Mouse (Mus musculus) c-Kit-negative CD71-positive TER-119-positive erythroid progenitor cells, embryonic 14.5 days (primary cell): ENCODE data around the gene Fli1.

Source experiments
- DNase-seq: peaks from one replicate; pipeline ENCODE4 v3.0.0-alpha.2; 2013; ENCODE audit warnings: low read depth, low spot score

Gene Fli1

GRCm38 (mm10) chr9:32469123-32469751 lies 73.4 kb downstream of the Fli1 start:
- DNase-seq = no peak

GRCm38 (mm10) chr9:32468313-32468712 lies 74.3 kb downstream of the Fli1 start:
- no peak for DNase-seq

- DNase-seq = no peak
Observed at GRCm38 (mm10) chr9:32467443-32467842, 75.2 kb downstream of the Fli1 start.

- no peak for DNase-seq
Observed at GRCm38 (mm10) chr9:32466861-32467260, 75.8 kb downstream of the Fli1 start.

- no peak for DNase-seq
Observed at GRCm38 (mm10) chr9:32456707-32457106, 86.0 kb downstream of the Fli1 start.

- no peak for DNase-seq
Observed at GRCm38 (mm10) chr9:32450161-32450560, 92.5 kb downstream of the Fli1 start.

- DNase-seq = no peak
Observed at GRCm38 (mm10) chr9:32448766-32449165, 93.9 kb downstream of the Fli1 start.

- no peak for DNase-seq
Observed at GRCm38 (mm10) chr9:32445789-32446188, 96.9 kb downstream of the Fli1 start.

GRCm38 (mm10) chr9:32444453-32445201 lies 98.0 kb downstream of the Fli1 start:
- DNase-seq = no peak

- no peak for DNase-seq
Observed at GRCm38 (mm10) chr9:32443817-32444216, 98.8 kb downstream of the Fli1 start.

GRCm38 (mm10) chr9:32443115-32443514 lies 99.5 kb downstream of the Fli1 start:
- DNase-seq = no peak

GRCm38 (mm10) chr9:32434241-32435213 lies 108.1 kb downstream of the Fli1 start:
- no peak for DNase-seq

- no peak for DNase-seq
Observed at GRCm38 (mm10) chr9:32431061-32431460, 111.6 kb downstream of the Fli1 start.

- no peak for DNase-seq
Observed at GRCm38 (mm10) chr9:32425321-32425720, 117.3 kb downstream of the Fli1 start.

GRCm38 (mm10) chr9:32420711-32421110 lies 122.0 kb downstream of the Fli1 start:
- no peak for DNase-seq

- DNase-seq = no peak
Observed at GRCm38 (mm10) chr9:32417466-32418116, 125.1 kb downstream of the Fli1 start.

- no peak for DNase-seq
Observed at GRCm38 (mm10) chr9:32415952-32416351, 126.7 kb downstream of the Fli1 start.

- DNase-seq = no peak
Observed at GRCm38 (mm10) chr9:32414956-32415355, 127.7 kb downstream of the Fli1 start.

GRCm38 (mm10) chr9:32412836-32413580 lies 129.7 kb downstream of the Fli1 start:
- DNase-seq = no peak

- no peak for DNase-seq
Observed at GRCm38 (mm10) chr9:32411507-32411906, 131.2 kb downstream of the Fli1 start.

GRCm38 (mm10) chr9:32410671-32411070 lies 132.0 kb downstream of the Fli1 start:
- no peak for DNase-seq
